Mouse (Mus musculus): ENCODE measurements around the gene Ryr2. TPM values are rescaled to one million over a fixed set of nuclear protein-coding genes. Genes with fewer than 3 reads are reported as not detected.

Ryr2 gene
- polyA plus RNA-seq, 2 experiments = 0.16 to 0.19 TPM

DNA sequence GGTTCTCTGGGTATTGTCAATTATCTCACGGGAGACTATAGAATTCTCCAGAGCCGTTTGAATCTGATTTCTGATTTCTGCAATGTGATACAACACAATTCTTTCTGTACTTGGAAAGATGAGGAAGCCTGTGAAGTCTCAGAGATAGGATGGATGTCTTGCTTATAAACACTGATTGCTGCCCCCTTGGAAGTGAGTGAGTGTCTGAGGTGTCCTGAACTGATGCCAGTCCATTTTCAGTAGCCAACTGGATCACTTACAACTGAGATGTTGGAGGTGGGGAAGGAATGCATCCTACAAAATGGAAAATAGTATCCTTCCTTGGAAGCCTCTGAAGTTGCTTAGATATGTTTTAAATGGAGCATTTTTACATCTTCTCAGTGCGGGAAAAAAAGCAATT lies 564.2 kb downstream of the Ryr2 start:
- Histone ChIP-seq H3K27ac (no peak overlapping the region), H3K4me1 (replicated peaks; ENCODE audit: control insufficient read depth in 2 of 2, insufficient read depth in 2 of 2, low read length in 1 of 2) (no peaks in the 10 kb centered on the region), H3K4me2 (ENCODE audit: low read depth) (no peak overlapping the region), H3K36me3 (replicated peaks; ENCODE audit: control insufficient read depth, insufficient read depth, low read depth) (no peaks in the 10 kb centered on the region), H3K27me3 (ENCODE audit: control insufficient read depth, insufficient read depth, low read length) (no peaks in the 10 kb centered on the region), H3K9ac (replicated peaks) (no peak overlapping the region), H3K4me3 (ENCODE audit: insufficient read depth in 1 of 2, low read depth in 2 of 2, low read length in 2 of 2) (no peak overlapping the region), H3K9me3 (ENCODE audit: control insufficient read depth, low read length) (no peaks in the 10 kb centered on the region)
- WGBS (ENCODE audit: insufficient replicate concordance) = 48% methylated on average over 3 of the region's 3 CpGs
- DNase-seq (ENCODE audit: low read depth in 3 of 3, low spot score in 3 of 3) (no peak), ATAC-seq (ENCODE audit: insufficient read depth) (no peak)
- no peak for TF ChIP-seq CTCF (IDR thresholded peaks at IDR 0.05; ENCODE audit: low read depth)

DNA sequence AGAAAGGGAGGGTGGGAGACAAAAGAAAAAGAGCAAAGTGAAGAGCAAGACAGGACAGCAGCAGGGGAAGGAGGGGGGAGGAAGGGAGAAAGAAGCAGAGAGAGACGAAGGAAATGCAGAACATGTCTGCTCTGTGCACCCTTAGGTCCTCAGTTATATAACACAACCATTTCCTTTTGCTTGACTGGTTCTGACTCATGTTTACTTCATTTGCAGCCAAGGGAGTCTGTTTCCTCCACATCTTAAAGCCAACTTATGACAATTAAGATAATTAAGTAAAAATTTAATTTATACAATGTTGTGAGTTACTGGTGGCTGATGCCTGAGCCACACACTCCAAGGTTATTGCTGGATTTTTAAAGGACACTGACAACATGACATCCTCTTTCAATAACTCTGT lies 569.9 kb downstream of the Ryr2 start:
- DNase-seq (ENCODE audit: low read depth in 3 of 3, low spot score in 3 of 3) = no peak
- Histone ChIP-seq H3K4me1 (replicated peaks; ENCODE audit: control insufficient read depth in 2 of 2, insufficient read depth in 2 of 2, low read length in 1 of 2) (no peaks in the 10 kb centered on the region), H3K9me3 (ENCODE audit: control insufficient read depth, low read length) (no peaks in the 10 kb centered on the region), H3K27ac (no peak overlapping the region), H3K9ac (replicated peaks) (no peak overlapping the region), H3K4me2 (ENCODE audit: low read depth) (no peak overlapping the region), H3K27me3 (ENCODE audit: control insufficient read depth, insufficient read depth, low read length) (no peaks in the 10 kb centered on the region), H3K36me3 (replicated peaks; ENCODE audit: control insufficient read depth, insufficient read depth, low read depth) (no peaks in the 10 kb centered on the region), H3K4me3 (ENCODE audit: insufficient read depth in 1 of 2, low read depth in 2 of 2, low read length in 2 of 2) (no peak overlapping the region)
- TF ChIP-seq CTCF (IDR thresholded peaks at IDR 0.05; ENCODE audit: low read depth) = no peak
- no peak for TF ChIP-seq EP300 (IDR thresholded peaks at IDR 0.05; ENCODE audit: low read depth)
- ATAC-seq (ENCODE audit: insufficient read depth) = no peak
- WGBS (ENCODE audit: insufficient replicate concordance) = 20% methylated on average over 1 of the region's 1 CpGs

DNA sequence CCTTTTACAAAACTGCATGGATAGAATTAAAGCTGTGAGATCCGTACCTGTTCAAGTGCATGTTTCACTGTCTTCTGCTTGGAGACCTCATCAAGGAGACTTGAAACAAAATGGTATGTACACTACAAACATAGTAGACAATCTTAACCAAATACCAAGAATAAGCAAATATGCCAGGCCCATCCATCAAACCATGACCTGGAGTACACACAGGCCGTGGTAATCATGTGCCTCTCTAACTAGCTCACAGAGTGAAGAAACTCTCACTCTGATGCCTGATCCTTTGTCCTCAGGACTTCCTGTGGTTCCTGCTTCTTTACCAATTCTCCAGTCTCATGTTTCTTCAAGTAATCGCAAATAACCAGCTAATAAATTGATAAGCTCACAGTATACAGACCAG lies 570.9 kb downstream of the Ryr2 start:
- no peak overlapping the region for H3K4me3 ChIP-seq (ENCODE audit: insufficient read depth in 1 of 2, low read depth in 2 of 2, low read length in 2 of 2)
- H3K36me3 ChIP-seq (replicated peaks; ENCODE audit: control insufficient read depth, insufficient read depth, low read depth) = no peaks in the 10 kb centered on the region
- TF ChIP-seq EP300 (IDR thresholded peaks at IDR 0.05; ENCODE audit: low read depth) = no peak
- TF ChIP-seq CTCF (IDR thresholded peaks at IDR 0.05; ENCODE audit: low read depth) = no peak
- H3K27ac ChIP-seq = no peak overlapping the region
- no peaks in the 10 kb centered on the region for H3K27me3 ChIP-seq (ENCODE audit: control insufficient read depth, insufficient read depth, low read length)
- DNase-seq (ENCODE audit: low read depth in 3 of 3, low spot score in 3 of 3) (no peak), ATAC-seq (ENCODE audit: insufficient read depth) (no peak)
- H3K4me1 ChIP-seq (replicated peaks; ENCODE audit: control insufficient read depth in 2 of 2, insufficient read depth in 2 of 2, low read length in 1 of 2) = no peaks in the 10 kb centered on the region
- WGBS (ENCODE audit: insufficient replicate concordance) = 52% methylated on average over 3 of the region's 3 CpGs
- no peaks in the 10 kb centered on the region for H3K9me3 ChIP-seq (ENCODE audit: control insufficient read depth, low read length)
- H3K4me2 ChIP-seq (ENCODE audit: low read depth) = no peak overlapping the region
- H3K9ac ChIP-seq (replicated peaks) = no peak overlapping the region

DNA sequence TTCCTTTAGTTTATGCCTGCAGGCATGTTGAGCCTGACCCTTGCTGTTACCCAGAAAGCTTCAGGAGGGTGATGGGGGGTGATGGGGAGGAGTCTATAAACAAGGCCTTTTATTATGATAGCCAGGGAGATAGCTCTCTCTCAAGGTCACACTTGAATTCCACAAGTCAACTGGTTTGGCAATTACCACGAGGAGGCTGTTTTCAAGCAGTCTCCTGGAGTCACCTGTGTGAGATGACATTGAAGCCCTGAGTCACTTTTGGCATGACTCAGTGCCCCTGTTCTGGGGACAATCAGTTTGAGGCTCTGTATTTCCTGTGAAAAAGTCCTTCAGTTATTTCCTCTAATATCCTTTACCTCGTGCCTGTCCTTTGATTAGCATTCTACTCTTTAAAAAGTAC lies 573.5 kb downstream of the Ryr2 start:
- no peak for ATAC-seq (ENCODE audit: insufficient read depth)
- no peak overlapping the region for H3K4me3 ChIP-seq (ENCODE audit: insufficient read depth in 1 of 2, low read depth in 2 of 2, low read length in 2 of 2)

DNA sequence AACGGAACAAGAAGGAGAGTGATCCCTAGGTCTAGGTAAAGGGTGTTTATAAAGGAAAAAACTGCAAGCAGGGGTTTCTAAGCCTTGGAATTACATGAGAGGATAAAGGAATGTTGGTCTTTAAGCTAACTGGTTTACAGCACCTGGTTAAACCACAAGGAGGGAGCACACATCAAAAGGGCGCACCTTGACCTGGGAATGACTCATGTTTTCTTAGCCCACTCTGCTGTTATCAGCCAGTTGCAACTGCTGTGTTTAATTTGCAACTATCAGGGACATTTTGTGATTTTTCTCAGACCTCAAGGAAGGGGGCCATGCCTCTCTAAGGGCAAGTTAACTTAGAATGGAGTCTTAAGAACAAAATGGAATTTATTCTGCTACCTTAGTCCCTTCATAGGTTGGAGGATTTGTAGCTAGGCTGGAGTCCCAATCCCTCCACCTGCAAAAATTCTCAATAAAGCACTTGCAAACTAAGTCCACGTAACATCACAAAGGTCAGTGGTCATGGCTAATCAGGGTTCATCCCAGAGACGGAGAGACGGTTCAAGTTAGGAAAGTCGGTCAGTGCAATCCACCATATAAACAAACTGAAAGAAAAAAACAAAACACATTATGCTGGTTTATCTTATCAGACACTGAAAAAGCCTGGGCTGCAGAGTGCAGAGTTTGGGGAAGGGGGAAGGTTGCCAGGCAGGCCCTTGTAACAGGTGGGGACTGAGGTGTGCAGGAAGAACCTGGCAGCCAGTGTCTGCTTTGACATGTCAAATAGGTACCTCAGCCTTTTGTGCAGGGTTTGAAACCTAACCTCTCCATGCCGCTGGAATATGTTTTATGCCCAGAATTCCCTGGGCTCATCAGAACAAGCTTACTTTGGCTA lies 574.5 kb downstream of the Ryr2 start:
- no peak for ATAC-seq (ENCODE audit: insufficient read depth)
- no peak overlapping the region for H3K9ac ChIP-seq (replicated peaks)

More for the DNA sequence above, 573.5 kb downstream of the Ryr2 start:
- no peaks in the 10 kb centered on the region for H3K9me3 ChIP-seq (ENCODE audit: control insufficient read depth, low read length)
- H3K4me2 ChIP-seq (ENCODE audit: low read depth) = no peak overlapping the region
- 18% methylated on average over 2 of the region's 2 CpGs for WGBS (ENCODE audit: insufficient replicate concordance)
- H3K27me3 ChIP-seq (ENCODE audit: control insufficient read depth, insufficient read depth, low read length) = no peaks in the 10 kb centered on the region
- H3K4me1 ChIP-seq (replicated peaks; ENCODE audit: control insufficient read depth in 2 of 2, insufficient read depth in 2 of 2, low read length in 1 of 2) = no peaks in the 10 kb centered on the region
- TF ChIP-seq CTCF (IDR thresholded peaks at IDR 0.05; ENCODE audit: low read depth) (no peak), EP300 (IDR thresholded peaks at IDR 0.05; ENCODE audit: low read depth) (no peak)
- H3K36me3 ChIP-seq (replicated peaks; ENCODE audit: control insufficient read depth, insufficient read depth, low read depth) = no peaks in the 10 kb centered on the region
- DNase-seq (ENCODE audit: low read depth in 3 of 3, low spot score in 3 of 3) = no peak
- H3K9ac ChIP-seq (replicated peaks) = no peak overlapping the region
- H3K27ac ChIP-seq = no peak overlapping the region

More for the DNA sequence above, 574.5 kb downstream of the Ryr2 start:
- Histone ChIP-seq H3K4me3 (ENCODE audit: insufficient read depth in 1 of 2, low read depth in 2 of 2, low read length in 2 of 2) (no peak overlapping the region), H3K9me3 (ENCODE audit: control insufficient read depth, low read length) (no peaks in the 10 kb centered on the region), H3K27me3 (ENCODE audit: control insufficient read depth, insufficient read depth, low read length) (no peaks in the 10 kb centered on the region), H3K4me2 (ENCODE audit: low read depth) (no peak overlapping the region), H3K4me1 (replicated peaks; ENCODE audit: control insufficient read depth in 2 of 2, insufficient read depth in 2 of 2, low read length in 1 of 2) (no peaks in the 10 kb centered on the region), H3K36me3 (replicated peaks; ENCODE audit: control insufficient read depth, insufficient read depth, low read depth) (no peaks in the 10 kb centered on the region), H3K27ac (no peak overlapping the region)
- DNase-seq (ENCODE audit: low read depth in 3 of 3, low spot score in 3 of 3) = no peak
- WGBS (ENCODE audit: insufficient replicate concordance) = 59% methylated on average over 7 of the region's 7 CpGs
- no peak for TF ChIP-seq CTCF (IDR thresholded peaks at IDR 0.05; ENCODE audit: low read depth)
- no peak for TF ChIP-seq EP300 (IDR thresholded peaks at IDR 0.05; ENCODE audit: low read depth)

Data from liver, embryonic 14.5 days (tissue).